Mouse (Mus musculus): ENCODE data around the gene Enah. TPM values are rescaled to one million over a fixed set of nuclear protein-coding genes. Genes with fewer than 3 reads are reported as not detected.
A peak's percentile ranks its signal among the peaks of the same experiment; 100 is the strongest.

Gene Enah
- 100 to 1,000 TPM; 145 to 154 TPM for total RNA-seq (2021)
- long read RNA-seq, experiment 1, full-length matches to known transcripts, result 8 of 33 reads
- long read RNA-seq, experiment 1, partial matches to known transcripts, result 1 of 33 reads
- long read RNA-seq, experiment 1, other reads (novel, unspliced or antisense), result 24 of 33 reads
- long read RNA-seq, experiment 2, partial matches to known transcripts, result 3 of 14 reads
- long read RNA-seq, experiment 2, other reads (novel, unspliced or antisense), result 9 of 14 reads

DNA sequence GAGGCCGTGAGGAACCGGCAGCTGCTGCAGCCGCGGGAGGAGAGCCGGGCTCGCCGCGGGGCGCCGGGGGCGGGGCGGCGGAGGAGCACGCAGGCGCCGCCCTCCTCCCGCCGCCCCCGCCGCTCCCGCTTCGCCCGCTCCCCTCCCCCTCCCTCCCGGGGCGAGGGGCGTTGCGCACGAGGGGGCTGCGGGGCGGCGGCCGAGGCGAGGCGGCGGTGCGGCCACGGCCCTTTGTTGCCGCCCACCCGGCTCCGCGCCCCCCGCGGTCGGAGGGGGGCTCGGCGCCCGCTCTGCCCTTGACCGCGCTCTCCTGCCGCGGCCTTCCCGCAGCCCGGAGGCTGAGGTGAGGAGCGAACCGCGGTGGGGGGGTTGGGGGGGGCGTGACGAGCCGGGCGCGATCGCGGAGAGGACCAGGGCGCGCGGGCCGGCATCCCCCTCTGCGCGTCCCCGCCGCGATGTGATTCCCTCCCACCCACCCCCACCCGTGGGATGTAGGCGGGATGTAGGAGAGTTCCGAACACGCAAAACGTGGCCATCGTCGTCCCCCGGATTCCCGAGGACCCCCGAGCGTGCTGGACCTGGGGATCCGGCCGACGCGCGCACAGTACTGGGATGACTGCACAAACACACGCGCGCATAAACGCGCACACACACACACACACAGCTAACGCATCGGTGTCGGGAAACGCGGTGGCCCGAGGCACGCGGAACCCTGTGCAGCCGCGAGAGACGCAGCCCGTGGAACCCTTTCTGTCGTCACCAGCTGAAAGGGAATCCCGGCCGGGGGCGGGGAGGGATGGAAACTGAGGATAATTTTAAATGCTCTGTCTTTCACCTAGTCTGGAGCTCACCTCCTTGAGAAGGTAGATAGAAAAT, at the start of gene Enah:
Gene Enah (minus strand): TSS at position 65 of the 876 bp plus-strand sequence.
- peak; percentile 66 to 73 for DNase-seq (ENCODE audit: low spot score in 2 of 2)

DNA sequence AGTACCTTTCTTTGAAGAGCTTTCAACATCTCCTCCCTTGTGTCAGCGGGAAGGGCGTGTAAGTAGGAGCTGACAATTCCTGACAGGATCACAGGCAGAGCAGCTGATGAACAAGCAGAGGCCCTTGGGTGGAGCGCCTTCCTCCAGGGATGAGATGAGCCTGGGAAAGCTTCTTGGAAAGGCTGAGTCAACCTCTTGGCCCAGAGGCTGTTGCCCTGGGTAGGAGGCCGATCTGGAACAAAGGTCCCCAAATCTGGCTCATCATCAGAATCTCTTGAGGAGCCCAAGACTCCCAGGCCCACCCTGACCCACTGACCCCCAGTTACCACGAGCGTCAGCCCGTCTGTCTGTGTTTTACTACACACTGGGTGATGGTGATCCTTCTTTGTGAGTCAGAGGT, 48.3 kb upstream of the Enah start:
- DNase-seq (ENCODE audit: low spot score in 2 of 2), result no peak

DNA sequence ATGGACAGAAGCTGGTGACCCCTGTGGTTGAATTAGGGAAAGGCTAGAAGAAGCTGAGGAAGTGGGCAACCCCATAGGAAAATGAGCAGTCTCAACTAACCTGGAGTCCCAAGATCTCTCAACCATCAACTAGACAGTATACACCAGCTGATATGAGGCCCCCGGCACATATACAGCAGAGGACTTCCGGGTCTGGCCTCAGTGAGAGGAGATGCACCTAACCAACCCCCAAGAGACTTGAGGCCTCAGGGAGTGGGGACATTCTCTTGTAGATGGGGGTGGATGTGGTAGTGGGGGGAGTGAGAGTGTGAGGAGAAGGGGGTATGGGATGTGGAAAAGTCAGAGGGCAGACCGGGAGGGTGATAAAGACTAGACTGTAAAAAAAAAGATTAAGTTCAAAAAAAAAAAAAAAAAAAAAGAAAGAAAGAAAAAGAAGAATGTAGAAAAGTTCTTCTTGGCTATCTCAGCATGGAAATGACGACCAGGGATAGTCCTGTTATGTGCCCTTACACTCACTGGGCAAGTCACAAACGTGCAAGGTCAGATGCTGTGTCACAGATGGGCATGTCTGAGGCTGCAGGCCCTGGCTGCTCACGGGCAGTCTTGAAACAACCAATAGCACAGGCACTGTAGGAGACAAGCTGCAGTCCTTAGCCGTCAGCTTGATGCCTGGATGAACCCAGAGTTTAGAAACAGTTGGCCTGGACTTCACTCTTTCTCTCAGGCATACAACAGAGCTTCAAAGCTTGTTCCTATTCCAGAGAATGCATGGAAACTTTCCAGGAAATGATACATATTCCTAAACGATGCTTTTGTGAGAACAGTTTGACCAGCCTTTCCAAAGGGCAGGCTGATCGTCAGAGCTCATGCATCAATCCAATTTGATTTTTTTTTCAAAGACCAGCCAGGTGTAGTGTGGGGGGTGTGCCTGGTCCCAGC, 47.0 kb upstream of the Enah start:
- DNase-seq (ENCODE audit: low spot score in 2 of 2), result no peak

DNA sequence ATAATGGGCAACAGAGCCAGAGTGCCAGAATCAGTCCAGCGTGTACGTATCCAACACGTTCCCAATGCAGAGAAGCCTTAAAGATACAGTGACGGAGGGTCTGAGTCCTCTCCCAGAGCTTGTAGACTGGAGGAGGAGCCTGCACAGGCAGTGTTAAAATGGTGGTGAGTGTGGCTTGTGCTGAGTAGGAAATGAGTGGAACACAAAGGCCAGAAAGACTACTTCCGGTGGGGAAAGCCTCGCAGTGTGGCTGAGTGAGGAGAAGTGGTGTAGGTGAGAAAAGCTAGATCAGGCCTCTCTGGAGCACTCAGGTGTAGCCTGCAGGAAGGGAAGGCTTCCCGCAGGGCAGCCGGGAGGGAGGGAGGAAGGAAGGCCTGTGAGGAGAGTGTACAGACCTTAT, 43.9 kb upstream of the Enah start:
- DNase-seq (ENCODE audit: low spot score in 2 of 2), result no peak

DNA sequence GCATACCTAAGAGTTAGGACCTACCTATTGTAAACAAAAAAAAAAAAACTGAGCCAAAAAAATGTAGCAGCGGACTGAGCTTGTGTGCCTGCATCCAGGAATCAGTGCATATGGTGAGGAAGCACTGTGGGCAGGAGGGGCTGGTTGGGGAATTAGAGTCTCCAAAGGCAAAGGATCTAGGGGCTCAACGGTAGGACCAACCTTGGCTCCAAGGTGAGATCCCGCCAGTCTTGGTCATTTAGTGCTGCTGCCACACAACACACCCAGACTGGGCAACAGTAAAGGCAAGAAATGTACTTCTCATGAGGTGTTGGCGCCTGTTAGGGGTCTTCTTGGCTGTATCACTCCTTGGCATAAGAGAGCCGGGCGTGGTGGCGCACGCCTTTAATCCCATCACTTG, 43.0 kb upstream of the Enah start:
- DNase-seq (ENCODE audit: low spot score in 2 of 2), result no peak

DNA sequence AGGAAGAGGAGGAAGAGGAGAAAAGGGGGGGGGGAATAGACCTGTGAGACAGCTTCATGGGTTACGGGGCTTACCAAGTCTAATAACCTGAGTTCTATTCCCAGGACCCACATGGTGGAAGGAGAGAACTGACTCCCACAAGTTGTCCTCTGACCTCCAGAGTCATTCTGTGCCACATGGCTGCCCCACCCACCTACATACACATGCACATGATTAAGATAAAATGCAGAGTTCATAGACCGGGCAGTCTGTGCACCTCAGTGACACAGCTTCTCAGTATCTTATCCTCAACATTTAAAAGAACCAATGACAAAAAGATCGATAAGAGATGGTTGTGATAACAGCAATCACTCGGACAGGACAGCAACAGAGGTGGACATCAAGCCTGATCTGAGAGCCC, 41.4 kb upstream of the Enah start:
- no peak for DNase-seq (ENCODE audit: low spot score in 2 of 2)

DNA sequence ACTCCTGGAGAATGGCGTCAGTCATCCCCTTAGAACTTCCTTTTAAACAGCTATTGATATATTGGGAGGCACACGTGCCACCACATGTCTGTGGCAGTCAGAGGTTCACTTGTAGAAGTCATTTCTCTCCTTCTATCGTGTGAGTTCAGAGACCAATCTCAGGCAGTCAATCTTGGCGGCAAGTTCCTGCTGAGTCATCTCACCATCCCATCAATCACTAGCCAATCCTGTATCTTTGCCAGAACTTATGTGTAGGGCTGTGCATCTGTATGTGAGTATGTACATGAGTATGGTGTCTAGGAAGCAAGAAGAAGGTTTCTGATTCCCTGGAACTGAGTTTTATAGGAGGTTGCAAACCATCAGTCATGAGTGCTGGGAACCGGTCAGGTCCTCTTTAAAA, 40.0 kb upstream of the Enah start:
- no peak for DNase-seq (ENCODE audit: low spot score in 2 of 2)

DNA sequence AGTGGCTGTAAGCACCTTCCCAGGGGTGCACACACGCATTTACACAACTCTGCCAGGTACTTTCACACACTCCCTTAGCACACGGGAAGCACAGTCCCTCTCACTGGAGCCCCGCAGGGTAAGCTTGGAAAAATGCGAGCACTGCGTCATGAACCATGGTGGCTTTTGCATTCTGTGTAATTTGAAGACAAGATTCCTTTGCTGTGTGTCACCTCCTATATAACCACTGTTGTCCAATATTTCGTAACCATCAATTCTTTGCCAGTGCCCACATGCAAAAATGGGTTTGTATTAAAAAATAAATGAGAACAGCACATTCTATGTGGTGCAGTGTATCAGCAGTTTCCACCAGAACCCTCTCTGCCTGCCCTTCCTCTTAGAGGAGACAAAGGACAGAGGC, 38.2 kb upstream of the Enah start:
- no peak for DNase-seq (ENCODE audit: low spot score in 2 of 2)

DNA sequence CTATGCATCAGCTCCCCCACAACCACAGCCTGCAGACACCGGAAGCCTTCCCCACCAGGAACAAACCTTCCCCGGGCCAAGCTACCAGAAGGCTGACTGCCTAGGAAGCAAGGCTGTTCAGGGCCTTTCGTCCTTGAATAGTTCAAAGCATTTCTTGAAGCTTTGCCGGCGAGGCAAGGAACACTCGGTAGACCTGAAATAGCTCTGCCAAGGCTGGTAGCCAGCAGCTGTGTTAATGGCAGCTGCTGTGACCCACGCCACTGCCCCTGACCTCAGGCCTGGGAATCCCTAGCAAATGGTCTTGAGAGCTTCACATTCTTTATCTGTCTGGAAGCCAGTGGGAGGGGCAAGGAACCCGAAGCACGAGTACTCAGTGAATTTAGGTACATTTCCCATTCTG, 35.3 kb upstream of the Enah start:
- DNase-seq (ENCODE audit: low spot score in 2 of 2), result no peak

DNA sequence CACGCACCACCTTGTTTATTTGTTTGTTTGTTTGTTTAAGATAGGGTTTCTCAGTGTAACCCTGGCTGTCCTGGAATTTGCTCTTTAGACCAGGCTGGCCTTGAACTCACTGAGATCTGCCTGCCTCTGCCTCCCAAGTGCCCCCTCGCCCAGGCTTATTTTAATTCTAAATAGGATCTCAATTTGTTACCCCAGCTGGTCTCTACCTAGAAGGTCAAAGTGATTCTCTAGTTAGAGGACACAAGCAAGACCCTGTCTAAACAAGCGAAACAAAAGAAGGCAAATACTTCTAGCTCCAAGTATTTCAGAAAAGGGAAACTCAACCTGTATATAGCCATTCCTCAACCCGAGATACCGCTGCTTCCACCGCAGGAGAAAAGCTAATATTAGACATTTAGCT, 34.9 kb upstream of the Enah start:
- DNase-seq (ENCODE audit: low spot score in 2 of 2), result no peak

DNA sequence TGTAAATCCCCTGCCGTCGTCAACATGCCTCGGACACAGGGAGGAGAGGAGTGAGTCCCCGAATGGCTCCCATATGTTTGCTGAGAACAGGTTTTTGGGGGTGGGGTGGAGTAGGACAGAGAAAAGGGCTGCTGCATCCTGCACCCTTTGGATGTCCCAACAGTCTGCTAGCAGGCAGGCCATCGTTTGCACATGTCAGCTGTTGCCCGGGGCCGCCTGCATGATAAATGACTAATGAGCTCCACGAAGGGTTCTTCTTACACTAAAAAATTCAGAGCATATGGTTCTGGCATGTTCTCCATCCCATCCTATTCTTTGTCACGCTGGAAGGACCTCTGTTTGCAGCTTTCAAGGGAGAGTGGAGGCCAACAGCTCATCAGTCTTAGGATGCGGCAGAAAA, 33.2 kb upstream of the Enah start:
- DNase-seq (ENCODE audit: low spot score in 2 of 2), result no peak

DNA sequence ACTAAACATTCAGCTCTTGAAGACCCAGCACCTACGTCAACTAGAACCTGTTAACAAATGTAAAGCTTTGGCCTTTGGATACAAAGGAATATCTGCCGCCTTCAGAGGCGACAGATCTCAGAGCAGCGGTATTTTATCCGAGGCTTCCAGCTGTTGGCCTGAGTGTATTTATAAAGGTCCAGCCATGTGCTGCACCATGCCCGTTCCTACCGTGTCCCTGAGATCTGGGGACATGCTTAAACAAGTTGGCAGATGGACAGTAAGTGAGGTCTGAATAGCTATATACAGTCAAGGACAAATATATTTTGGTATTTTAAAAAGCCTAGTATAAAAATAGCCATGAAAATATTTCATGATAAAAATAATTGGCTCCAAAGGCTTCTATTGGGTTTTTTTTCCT, 32.6 kb upstream of the Enah start:
- DNase-seq (ENCODE audit: low spot score in 2 of 2), result no peak

DNA sequence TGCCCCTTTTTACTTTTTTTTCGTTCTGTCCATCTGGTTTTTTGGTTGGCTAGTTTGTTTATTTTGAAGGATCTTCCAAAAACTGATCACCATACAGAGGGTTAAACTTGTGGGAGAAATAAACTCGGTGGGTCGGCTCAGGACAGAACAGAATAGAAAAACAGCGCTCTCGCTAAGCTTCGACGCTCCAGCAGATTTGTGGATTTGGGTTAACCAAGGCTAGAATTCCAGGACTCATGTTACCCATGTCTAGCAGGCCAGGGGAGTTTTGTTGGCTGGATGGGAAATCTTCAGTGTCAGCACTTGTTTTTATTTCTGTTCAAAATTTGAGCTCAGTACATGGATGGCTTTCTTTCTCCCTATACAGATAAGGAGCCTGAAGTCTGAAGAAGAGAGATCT, 30.0 kb upstream of the Enah start:
- no peak for DNase-seq (ENCODE audit: low spot score in 2 of 2)

DNA sequence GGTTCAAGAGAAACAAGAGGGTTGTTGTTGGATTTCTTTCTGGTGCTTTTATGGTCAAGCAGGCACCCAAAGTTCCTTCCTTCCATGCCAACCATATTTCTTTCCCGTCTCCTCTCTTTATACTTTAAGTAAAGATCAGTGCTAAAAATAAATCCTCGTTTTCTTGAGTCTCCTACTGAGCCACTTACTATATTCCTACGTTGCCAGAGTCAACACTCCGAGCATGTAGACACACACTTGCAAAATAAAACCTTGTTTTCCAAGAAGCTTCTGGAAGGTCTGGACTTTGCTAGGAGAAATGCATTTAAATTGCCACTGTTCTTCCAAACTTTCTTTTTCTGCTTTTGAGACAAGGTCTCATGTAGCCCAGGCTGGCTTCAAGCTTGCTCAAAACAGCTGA, 28.3 kb upstream of the Enah start:
- no peak for DNase-seq (ENCODE audit: low spot score in 2 of 2)

DNA sequence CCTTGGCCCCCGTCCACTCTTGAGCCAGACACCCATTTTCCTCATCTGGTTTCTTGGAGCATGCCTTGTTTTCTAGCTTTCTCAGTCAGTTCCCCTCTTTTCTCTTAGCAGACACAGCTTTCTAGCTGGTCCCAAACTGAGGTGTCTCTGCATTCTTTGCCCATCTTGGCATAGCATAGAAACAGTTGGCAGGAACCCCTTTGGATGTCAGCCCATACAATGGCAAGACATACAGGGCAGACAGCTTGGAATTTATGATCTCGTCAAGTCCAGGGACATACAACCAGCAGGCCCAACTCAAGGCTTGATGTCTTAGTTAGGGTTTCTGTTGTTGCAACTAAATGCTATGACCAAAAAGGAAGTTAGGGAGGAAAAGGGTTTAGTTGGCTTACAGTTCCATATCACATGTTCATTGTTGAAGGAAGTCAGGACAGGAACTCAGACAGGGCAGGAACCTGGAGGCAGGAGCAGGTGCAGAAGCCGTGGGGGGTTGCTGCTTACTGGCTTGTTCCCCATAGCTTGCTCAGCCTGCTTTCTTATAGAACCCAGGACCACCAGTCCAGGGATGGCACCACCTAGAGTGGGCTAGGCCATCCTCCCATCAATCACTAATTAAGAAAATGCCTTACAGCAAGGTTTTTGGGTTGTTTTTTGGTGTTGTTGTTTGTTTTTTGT, 27.4 kb upstream of the Enah start:
- no peak for DNase-seq (ENCODE audit: low spot score in 2 of 2)

DNA sequence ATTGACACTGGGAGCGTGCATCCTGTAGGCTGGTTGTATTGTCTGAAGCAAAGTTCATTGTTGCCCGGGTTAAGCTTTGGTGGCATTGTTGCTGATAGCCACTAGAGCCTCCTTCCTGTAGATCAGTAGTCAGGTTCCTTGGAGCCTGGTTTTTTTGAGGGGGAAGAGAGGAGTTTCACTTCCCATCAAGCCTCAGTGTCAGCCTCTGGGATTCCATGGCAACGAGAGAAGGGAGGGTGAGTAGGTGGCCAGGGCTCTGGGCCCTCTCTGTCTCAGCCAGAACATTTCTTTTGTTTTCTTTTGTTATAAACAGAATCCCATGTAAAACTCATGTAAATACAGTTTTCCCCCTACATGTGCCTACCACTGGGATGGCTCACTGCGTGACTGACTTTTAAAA, 25.4 kb upstream of the Enah start:
- DNase-seq (ENCODE audit: low spot score in 2 of 2), result peak in 1 of 2 experiments; percentile 26

DNA sequence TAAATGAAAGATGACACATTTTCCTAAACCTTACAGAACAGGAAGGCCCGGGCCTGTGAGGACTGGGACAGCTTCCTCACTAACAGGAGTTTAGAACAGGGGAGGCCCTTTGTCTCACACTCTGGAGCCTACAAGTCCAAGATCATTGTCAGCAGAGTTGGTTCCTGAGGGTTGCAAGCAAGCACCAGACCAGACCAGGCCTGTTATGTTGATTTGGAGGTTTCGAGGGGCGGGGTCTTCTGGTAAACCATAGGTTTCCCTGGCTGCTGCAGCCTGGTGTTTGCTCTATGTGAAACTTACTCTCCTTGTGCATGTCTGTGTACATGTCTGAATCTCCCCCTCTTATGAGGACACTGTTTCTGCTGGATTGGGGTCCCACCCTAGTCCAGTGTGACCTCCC, 20.7 kb upstream of the Enah start:
- no peak for DNase-seq (ENCODE audit: low spot score in 2 of 2)

DNA sequence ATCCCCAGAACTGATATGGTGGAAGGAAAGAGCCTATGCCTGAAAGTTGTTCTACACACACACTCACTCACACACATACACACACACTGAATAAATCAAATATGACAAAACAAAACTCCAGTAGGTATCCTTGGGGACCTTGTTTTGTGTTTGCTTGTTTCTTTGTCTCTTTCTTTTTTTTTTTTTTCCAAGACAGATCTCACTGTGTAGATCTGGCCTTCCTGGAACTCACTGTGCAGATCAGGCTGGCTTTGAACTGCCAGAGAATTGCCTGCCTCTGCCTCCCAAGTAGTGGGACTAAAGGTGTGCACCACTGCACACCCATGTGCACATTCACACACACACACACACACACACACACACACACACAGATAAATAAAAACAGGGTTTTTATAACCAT, 12.0 kb upstream of the Enah start:
- no peak for DNase-seq (ENCODE audit: low spot score in 2 of 2)

DNA sequence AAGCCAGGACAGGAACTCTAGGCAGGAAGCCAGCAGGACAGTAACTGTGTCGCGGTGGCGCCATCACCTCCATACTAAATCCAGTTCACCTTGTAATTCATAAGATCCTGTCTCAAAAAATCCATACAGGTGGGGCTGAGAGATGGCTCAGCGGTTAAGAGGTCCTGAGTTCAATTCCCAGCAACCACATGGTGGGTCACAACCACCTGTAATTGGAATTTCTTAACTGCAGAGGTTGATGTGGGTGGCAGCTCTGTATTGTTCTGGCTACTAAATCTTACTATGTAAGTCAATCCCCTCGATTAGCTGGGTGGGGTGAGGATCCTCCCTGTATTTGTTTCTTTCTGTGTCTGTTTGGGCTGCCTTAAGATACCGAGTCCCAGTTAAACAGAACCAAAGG, 11.3 kb upstream of the Enah start:
- DNase-seq (ENCODE audit: low spot score in 2 of 2), result no peak

DNA sequence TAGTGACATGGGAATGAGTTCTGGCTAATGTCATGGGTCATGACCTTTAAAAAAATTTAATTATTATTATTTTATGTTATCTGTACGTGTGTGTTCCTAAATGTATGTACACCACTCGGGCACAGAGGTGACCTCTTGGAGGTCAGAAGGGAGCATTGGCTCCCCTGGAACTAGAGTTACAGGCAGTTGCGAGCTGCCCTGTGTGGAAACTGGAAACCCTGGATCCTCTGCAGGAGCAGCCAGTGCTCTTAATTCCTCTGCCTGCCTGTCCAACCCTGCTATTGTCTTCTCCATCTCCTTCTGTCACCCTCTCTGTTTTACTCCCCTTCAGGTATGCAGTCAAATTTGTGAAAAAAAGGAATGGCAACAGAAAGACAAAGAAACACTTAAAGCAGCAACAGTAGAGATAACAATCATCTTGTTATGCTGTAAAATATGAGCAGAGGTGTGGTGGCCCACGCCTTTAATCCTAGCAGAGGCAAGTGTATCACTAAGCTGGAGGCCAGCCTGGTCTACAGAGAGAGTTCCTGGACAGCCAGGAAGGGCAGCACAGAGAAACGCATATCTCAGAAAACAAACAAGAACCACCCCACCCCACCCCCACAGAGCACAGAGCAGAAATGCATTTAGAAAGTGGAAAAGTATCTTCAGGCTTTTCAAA, 10.3 kb upstream of the Enah start:
- DNase-seq (ENCODE audit: low spot score in 2 of 2), result no peak
